Mouse (Mus musculus): ENCODE measurements around the gene Etnk1. TPM values are rescaled to one million over a fixed set of nuclear protein-coding genes. Genes with fewer than 3 reads are reported as not detected.
"Not testable (repeated sequence)": the region's sequence is repeated elsewhere in the genome, so short reads cannot be mapped to it uniquely, and the experiment has no call there.

Gene Etnk1
- polyA plus RNA-seq, 1 experiment from 2014 or later, result 16.3 TPM

DNA sequence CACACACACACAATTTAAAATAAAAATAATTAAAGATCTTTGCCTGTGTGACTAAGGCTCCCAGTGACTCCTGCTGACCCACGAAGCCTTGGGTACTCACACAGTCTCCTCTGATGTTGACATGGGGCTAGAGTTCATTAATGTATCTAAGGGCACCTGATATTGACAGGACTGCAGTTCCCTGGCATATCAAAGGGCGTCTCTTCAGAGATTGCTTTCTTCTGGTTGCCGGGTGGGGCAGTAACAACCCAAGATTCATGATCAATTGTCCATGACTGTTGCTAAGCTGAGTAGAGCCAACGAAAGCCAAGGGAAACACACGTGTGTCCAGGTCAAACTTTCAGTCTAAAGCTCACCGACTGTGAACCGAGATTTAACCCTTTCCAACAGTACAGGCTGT is 22.0 kb upstream of the Etnk1 start:
- WGBS, result 41% methylated on average over 7 of the region's 7 CpGs
- Histone ChIP-seq H3K9me3 (replicated peaks; ENCODE audit: control insufficient read depth, low read length) (no peaks in the 10 kb centered on the region), H3K27ac (ENCODE audit: low read length) (no peak overlapping the region), H3K9ac (ENCODE audit: low read length) (no peak overlapping the region), H3K4me1 (ENCODE audit: control insufficient read depth, insufficient read depth, low read length) (0 out of 2 replicates have a peak, but pooled peaks cover 5% of the 10 kb centered on the region), H3K4me3 (replicated peaks; ENCODE audit: low read length) (no peak overlapping the region), H3K27me3 (ENCODE audit: control insufficient read depth, insufficient read depth, low read length) (no peaks in the 10 kb centered on the region), H3K4me2 (ENCODE audit: low read depth, low read length) (no peak overlapping the region), H3K36me3 (ENCODE audit: control insufficient read depth, insufficient read depth, low read length) (no peaks in the 10 kb centered on the region)
- peak; percentile 44; the same call in 1 of the 2 replicates for ATAC-seq (ENCODE audit: insufficient read depth, low FRiP score)

DNA sequence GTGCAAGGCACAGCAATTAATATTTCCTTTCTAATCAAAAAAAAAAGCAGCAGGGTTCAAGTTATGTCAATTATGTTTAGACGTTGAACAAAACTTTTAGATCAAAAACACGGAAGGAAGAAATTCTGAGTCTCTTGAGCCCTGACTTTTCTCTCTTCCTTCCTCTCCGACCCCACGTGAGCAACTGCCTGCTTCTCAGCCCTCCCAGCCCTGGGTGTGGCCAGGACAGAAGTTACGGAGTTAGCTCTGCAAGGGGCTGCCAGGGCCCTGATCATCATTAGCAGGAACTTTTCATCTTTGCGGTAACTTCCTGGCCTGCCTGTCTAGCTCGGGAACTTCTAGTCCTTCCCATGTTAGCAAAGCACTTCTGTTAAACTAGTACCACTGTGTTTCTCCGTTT is 20.3 kb upstream of the Etnk1 start:
- H3K27ac ChIP-seq (ENCODE audit: low read length), result no peak overlapping the region
- H3K27me3 ChIP-seq (ENCODE audit: control insufficient read depth, insufficient read depth, low read length), result no peaks in the 10 kb centered on the region
- WGBS, result 43% methylated on average over 8 of the region's 8 CpGs
- 0 out of 2 replicates have a peak, but pooled peaks cover 5% of the 10 kb centered on the region for H3K4me1 ChIP-seq (ENCODE audit: control insufficient read depth, insufficient read depth, low read length)
- no peak for ATAC-seq (ENCODE audit: insufficient read depth, low FRiP score)
- H3K36me3 ChIP-seq (ENCODE audit: control insufficient read depth, insufficient read depth, low read length), result no peaks in the 10 kb centered on the region
- H3K4me3 ChIP-seq (replicated peaks; ENCODE audit: low read length), result no peak overlapping the region
- H3K4me2 ChIP-seq (ENCODE audit: low read depth, low read length), result no peak overlapping the region
- H3K9ac ChIP-seq (ENCODE audit: low read length), result no peak overlapping the region
- no peaks in the 10 kb centered on the region for H3K9me3 ChIP-seq (replicated peaks; ENCODE audit: control insufficient read depth, low read length)

DNA sequence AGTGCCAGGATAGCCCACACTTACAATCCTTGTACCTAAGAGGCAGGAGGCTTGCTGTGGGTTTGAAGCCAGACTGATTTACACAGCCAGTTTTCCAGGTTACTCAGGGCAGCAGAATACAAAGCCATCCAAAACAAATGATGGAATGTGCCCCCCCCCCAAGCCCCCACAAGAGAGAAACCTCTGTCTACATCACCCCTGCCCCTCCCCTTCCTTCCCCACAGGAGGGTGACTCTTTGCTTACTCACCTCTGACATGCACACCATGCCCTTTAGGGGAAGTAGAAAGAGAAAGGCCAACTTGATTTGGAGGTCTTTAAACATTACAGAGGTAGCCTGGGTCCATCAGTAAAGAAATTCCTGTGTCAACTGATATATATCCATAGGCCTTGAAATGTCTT is 18.2 kb upstream of the Etnk1 start:
- H3K4me2 ChIP-seq (ENCODE audit: low read depth, low read length), result no peak overlapping the region
- H3K4me3 ChIP-seq (replicated peaks; ENCODE audit: low read length), result no peak overlapping the region
- H3K9ac ChIP-seq (ENCODE audit: low read length), result no peak overlapping the region
- peaks cover 13% of the 10 kb centered on the region; the same call in 1 of the 2 replicates for H3K4me1 ChIP-seq (ENCODE audit: control insufficient read depth, insufficient read depth, low read length)
- no peak overlapping the region for H3K27ac ChIP-seq (ENCODE audit: low read length)
- no peaks in the 10 kb centered on the region for H3K27me3 ChIP-seq (ENCODE audit: control insufficient read depth, insufficient read depth, low read length)
- ATAC-seq (ENCODE audit: insufficient read depth, low FRiP score), result no peak
- H3K9me3 ChIP-seq (replicated peaks; ENCODE audit: control insufficient read depth, low read length), result no peaks in the 10 kb centered on the region
- no peaks in the 10 kb centered on the region for H3K36me3 ChIP-seq (ENCODE audit: control insufficient read depth, insufficient read depth, low read length)

DNA sequence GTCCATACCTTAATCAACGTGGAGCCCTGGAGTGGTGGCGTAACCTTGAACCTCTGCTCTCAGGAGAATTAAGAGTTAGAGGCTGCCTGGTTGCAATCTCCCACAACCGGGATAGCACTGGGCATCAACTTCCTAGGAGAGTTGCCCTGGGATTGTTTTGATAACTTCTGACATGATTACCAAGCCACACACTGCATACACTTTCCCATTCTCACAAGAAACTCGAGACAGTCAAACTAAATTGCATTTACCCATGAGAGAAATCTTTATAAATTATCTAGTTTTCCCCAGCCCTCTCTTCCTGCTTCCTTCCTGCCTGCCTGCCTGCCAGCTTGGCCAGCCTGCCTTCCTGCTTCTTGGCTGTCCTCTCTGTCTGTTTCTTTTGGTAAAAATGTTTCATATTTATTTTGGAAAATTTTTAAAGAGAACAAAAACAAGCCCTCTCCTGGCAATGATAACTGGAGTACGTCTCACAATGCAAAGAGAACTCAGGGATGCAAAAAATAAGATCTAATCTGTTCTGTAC is 17.2 kb upstream of the Etnk1 start:
- Histone ChIP-seq H3K9me3 (replicated peaks; ENCODE audit: control insufficient read depth, low read length) (no peaks in the 10 kb centered on the region), H3K27me3 (ENCODE audit: control insufficient read depth, insufficient read depth, low read length) (no peaks in the 10 kb centered on the region), H3K4me3 (replicated peaks; ENCODE audit: low read length) (no peak overlapping the region), H3K4me2 (ENCODE audit: low read depth, low read length) (no peak overlapping the region), H3K27ac (ENCODE audit: low read length) (no peak overlapping the region), H3K36me3 (ENCODE audit: control insufficient read depth, insufficient read depth, low read length) (no peaks in the 10 kb centered on the region), H3K9ac (ENCODE audit: low read length) (no peak overlapping the region), H3K4me1 (ENCODE audit: control insufficient read depth, insufficient read depth, low read length) (peaks cover 14% of the 10 kb centered on the region)
- no peak for ATAC-seq (ENCODE audit: insufficient read depth, low FRiP score)
- 48% methylated on average over 5 of the region's 5 CpGs for WGBS

DNA sequence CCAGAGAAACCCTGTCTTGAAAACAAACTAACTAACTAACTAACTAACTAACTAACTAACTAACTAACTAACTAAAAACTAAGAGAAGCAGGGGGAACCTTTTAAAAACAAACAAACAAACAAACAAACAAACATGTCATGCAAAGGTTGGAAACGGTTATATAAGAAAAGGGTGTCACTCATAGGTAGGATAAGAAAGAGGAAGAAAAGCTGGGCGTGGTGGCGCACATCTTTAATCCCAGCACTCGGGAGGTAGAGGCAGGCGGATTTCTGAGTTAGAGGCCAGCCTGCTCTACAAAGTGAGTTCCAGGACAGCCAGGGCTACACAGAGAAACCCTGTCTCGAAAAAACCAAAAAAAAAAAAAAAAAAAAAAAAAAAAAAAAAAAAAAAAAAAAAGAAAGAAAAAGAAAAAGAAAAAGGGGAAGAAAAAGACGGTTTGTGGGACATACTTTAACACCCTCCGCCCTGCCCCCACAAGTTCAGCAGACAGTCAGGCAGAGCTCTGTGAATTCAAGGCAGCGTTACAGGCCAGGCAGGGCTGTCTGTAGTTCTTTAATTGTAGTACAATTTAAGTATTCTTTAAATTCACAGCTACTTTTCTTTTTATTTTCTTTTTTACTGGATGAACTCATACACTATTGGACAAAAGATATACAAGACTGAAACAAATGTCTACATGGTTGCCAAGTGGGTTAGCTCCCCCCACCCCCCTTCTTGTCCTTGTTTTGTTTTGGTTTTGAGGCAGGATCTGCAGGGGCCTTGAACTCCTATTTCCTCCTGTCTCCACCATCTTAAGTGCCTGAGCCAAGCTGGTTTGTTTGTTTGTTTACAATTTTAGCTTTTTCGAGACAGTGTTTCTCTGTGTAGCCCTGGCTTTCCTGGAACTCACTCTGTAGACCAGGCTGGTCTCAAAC is 15.7 kb upstream of the Etnk1 start:
- not testable (repeated sequence) for ATAC-seq (ENCODE audit: insufficient read depth, low FRiP score); H3K4me2 ChIP-seq (ENCODE audit: low read depth, low read length); H3K4me3 ChIP-seq (replicated peaks; ENCODE audit: low read length); H3K9me3 ChIP-seq (replicated peaks; ENCODE audit: control insufficient read depth, low read length); H3K27ac ChIP-seq (ENCODE audit: low read length); H3K36me3 ChIP-seq (ENCODE audit: control insufficient read depth, insufficient read depth, low read length); H3K27me3 ChIP-seq (ENCODE audit: control insufficient read depth, insufficient read depth, low read length); H3K9ac ChIP-seq (ENCODE audit: low read length)
- H3K4me1 ChIP-seq (ENCODE audit: control insufficient read depth, insufficient read depth, low read length), result peaks cover 18% of the 10 kb centered on the region
- WGBS, result 75% methylated on average over 10 of the region's 10 CpGs

DNA sequence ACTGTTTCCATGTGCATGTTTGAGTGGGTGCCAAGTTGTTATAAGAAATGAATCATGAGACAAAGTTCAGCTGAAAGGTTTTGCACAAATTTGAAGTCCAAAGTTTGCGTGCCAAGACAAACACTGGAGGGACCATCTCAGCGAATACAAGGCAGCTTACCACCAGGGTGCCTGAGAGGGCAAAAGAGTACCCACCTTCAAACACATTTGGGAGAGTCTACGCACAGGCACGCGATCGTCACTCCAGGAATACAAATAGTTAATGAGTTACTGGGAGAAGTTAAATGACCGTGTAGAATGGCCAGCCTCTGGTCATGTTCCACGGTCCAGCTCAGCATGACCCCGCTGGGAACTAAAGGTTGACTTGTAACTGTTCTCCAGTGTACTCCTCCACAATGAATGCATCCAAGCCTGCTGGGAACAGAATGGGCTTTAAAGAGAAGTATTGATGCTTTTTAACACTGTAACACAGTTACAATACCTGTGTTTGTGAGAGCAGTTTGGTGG is 14.6 kb upstream of the Etnk1 start:
- Histone ChIP-seq H3K9ac (ENCODE audit: low read length) (no peak overlapping the region), H3K27ac (ENCODE audit: low read length) (no peak overlapping the region; the same call in 1 of the 2 replicates), H3K36me3 (ENCODE audit: control insufficient read depth, insufficient read depth, low read length) (no peaks in the 10 kb centered on the region), H3K4me2 (ENCODE audit: low read depth, low read length) (no peak overlapping the region), H3K4me1 (ENCODE audit: control insufficient read depth, insufficient read depth, low read length) (peaks cover 18% of the 10 kb centered on the region), H3K9me3 (replicated peaks; ENCODE audit: control insufficient read depth, low read length) (no peaks in the 10 kb centered on the region), H3K4me3 (replicated peaks; ENCODE audit: low read length) (no peak overlapping the region), H3K27me3 (ENCODE audit: control insufficient read depth, insufficient read depth, low read length) (no peaks in the 10 kb centered on the region)
- no peak for ATAC-seq (ENCODE audit: insufficient read depth, low FRiP score)
- 36% methylated on average over 9 of the region's 9 CpGs for WGBS

DNA sequence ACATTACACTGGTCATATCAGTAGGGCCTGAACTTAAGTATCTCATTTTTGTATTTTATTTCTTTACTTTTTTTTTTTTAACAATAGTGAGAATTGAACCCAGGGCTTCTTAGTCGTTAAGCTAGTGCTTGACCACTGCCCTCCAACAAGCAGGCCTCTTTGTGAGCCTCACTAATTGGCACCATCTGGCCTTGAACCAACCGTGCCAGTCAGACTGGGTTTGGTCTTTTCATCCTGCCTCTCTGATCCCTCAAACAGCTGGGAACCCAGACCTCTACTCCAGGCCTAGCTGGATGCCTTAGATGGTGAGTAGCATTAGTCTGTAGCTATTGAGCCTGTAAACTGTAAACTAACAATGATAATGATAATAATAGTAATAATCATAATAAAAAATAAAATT is 13.9 kb upstream of the Etnk1 start:
- ATAC-seq (ENCODE audit: insufficient read depth, low FRiP score), result no peak
- Histone ChIP-seq H3K4me2 (ENCODE audit: low read depth, low read length) (no peak overlapping the region), H3K27me3 (ENCODE audit: control insufficient read depth, insufficient read depth, low read length) (no peaks in the 10 kb centered on the region), H3K27ac (ENCODE audit: low read length) (no peak overlapping the region), H3K36me3 (ENCODE audit: control insufficient read depth, insufficient read depth, low read length) (no peaks in the 10 kb centered on the region), H3K9ac (ENCODE audit: low read length) (no peak overlapping the region), H3K4me3 (replicated peaks; ENCODE audit: low read length) (no peak overlapping the region), H3K9me3 (replicated peaks; ENCODE audit: control insufficient read depth, low read length) (no peaks in the 10 kb centered on the region), H3K4me1 (ENCODE audit: control insufficient read depth, insufficient read depth, low read length) (peaks cover 18% of the 10 kb centered on the region)
- 67% methylated on average over 2 of the region's 2 CpGs for WGBS

DNA sequence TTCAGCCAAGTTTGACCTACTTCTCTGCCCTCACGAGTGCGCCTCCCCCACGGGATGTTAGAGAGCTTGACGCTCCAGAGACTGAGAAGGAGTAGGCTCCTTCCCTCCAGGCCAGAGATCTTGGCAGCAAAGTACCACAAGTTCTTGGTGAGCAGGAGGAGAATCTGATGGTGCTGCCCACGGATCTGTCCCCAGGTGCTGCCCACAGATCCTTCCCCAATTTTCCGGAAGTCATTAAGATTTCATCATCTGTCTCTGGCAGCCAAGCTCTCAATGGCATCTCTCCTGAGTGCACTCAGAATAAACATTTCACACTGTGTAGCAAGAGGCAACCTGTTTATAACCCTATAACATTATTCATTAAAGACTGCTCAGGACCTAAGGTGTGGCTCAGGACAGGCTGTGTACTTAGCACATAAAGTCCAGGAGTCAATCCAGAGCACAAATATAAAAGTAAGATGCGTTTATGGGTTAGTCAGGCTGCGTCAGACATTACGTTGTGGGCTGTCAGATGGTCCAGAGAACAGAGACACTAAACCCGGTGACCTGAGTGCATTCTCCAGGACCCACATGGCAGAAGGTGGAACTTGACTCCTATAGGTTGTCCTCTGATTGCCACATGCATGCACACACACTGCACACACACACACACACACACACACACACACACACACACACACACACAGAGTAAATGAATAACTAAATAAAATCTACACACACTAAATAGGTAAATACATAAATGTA is 13.1 kb upstream of the Etnk1 start:
- peak; percentile 25; the same call in 1 of the 2 replicates for ATAC-seq (ENCODE audit: insufficient read depth, low FRiP score)
- no peak overlapping the region for H3K27ac ChIP-seq (ENCODE audit: low read length)
- 47% methylated on average over 10 of the region's 10 CpGs for WGBS
- H3K9ac ChIP-seq (ENCODE audit: low read length), result no peak overlapping the region
- no peak overlapping the region for H3K4me3 ChIP-seq (replicated peaks; ENCODE audit: low read length)
- H3K9me3 ChIP-seq (replicated peaks; ENCODE audit: control insufficient read depth, low read length), result no peaks in the 10 kb centered on the region
- H3K27me3 ChIP-seq (ENCODE audit: control insufficient read depth, insufficient read depth, low read length), result no peaks in the 10 kb centered on the region
- peaks cover 18% of the 10 kb centered on the region for H3K4me1 ChIP-seq (ENCODE audit: control insufficient read depth, insufficient read depth, low read length)
- no peaks in the 10 kb centered on the region for H3K36me3 ChIP-seq (ENCODE audit: control insufficient read depth, insufficient read depth, low read length)
- H3K4me2 ChIP-seq (ENCODE audit: low read depth, low read length), result no peak overlapping the region

DNA sequence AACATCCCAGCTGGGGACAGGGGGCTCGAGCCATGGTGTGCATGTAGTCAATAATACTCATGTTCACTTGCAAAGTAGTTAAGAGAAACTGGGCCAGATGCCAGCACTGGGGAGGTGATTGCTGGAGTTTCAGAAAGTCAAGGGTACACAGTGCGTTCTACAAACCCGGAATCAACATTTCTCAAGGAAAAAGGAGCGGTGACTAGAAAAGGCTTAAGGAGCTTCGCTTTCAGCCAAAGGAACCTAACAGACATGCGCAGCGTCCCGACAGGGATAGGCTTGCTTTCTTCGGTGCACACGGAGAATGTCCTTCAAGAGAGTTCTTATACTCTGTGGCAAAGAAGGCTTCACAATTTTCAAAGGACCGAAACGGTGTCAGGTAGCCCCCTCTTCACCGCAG is 12.1 kb upstream of the Etnk1 start:
- no peak overlapping the region for H3K27ac ChIP-seq (ENCODE audit: low read length)
- 51% methylated on average over 13 of the region's 13 CpGs for WGBS
- ATAC-seq (ENCODE audit: insufficient read depth, low FRiP score), result 0 out of 2 replicates have a peak, but pooled peaks have one; percentile 30
- peaks cover 18% of the 10 kb centered on the region for H3K4me1 ChIP-seq (ENCODE audit: control insufficient read depth, insufficient read depth, low read length)
- H3K4me2 ChIP-seq (ENCODE audit: low read depth, low read length), result no peak overlapping the region
- no peaks in the 10 kb centered on the region for H3K27me3 ChIP-seq (ENCODE audit: control insufficient read depth, insufficient read depth, low read length)
- no peaks in the 10 kb centered on the region for H3K9me3 ChIP-seq (replicated peaks; ENCODE audit: control insufficient read depth, low read length)
- H3K36me3 ChIP-seq (ENCODE audit: control insufficient read depth, insufficient read depth, low read length), result no peaks in the 10 kb centered on the region
- H3K9ac ChIP-seq (ENCODE audit: low read length), result no peak overlapping the region
- no peak overlapping the region for H3K4me3 ChIP-seq (replicated peaks; ENCODE audit: low read length)
